Mouse (Mus musculus): Measurements from ENCODE around the gene Pld1. TPM values are rescaled to one million over a fixed set of nuclear protein-coding genes. Genes with fewer than 3 reads are reported as not detected.
A peak's percentile ranks its signal among the peaks of the same experiment; 100 is the strongest.

Gene Pld1
- polyA plus RNA-seq, 1 experiment from 2014 or later: 5.2 TPM

GRCm38 (mm10) chr3:28028456-28028855 is 90.0 kb downstream of the Pld1 start:
- ATAC-seq (ENCODE audit: low FRiP score) (no peak), DNase-seq (ENCODE audit: low spot score, missing footprints) (no peak)
- Histone ChIP-seq H3K27me3 (ENCODE audit: control insufficient read depth, insufficient read depth, low read length) (no peaks in the 10 kb centered on the region), H3K4me3 (ENCODE audit: low read depth, low read length) (no peak overlapping the region), H3K9ac (ENCODE audit: low read length) (no peak overlapping the region), H3K4me2 (no peak overlapping the region), H3K9me3 (ENCODE audit: control insufficient read depth, low read length) (no peaks in the 10 kb centered on the region), H3K4me1 (ENCODE audit: control insufficient read depth, insufficient read depth, low read length) (peaks cover 6% of the 10 kb centered on the region), H3K27ac (ENCODE audit: low read depth, low read length) (no peak overlapping the region), H3K36me3 (ENCODE audit: control insufficient read depth, insufficient read depth, low read length) (no peaks in the 10 kb centered on the region)
- WGBS: 94% methylated on average over 10 of the region's 10 CpGs

GRCm38 (mm10) chr3:28030860-28031259 is 92.4 kb downstream of the Pld1 start:
- 95% methylated on average over 5 of the region's 5 CpGs for WGBS

GRCm38 (mm10) chr3:28031643-28032243 is 93.2 kb downstream of the Pld1 start:
- 49% methylated on average over 7 of the region's 7 CpGs for WGBS
- ATAC-seq (ENCODE audit: low FRiP score) (peak; percentile 64; the same call in 1 of the 2 replicates), DNase-seq (ENCODE audit: low spot score, missing footprints) (no peak)
- Histone ChIP-seq H3K27ac (ENCODE audit: low read depth, low read length) (no peak overlapping the region), H3K4me3 (ENCODE audit: low read depth, low read length) (no peak overlapping the region), H3K27me3 (ENCODE audit: control insufficient read depth, insufficient read depth, low read length) (no peaks in the 10 kb centered on the region), H3K36me3 (ENCODE audit: control insufficient read depth, insufficient read depth, low read length) (no peaks in the 10 kb centered on the region), H3K4me2 (no peak overlapping the region), H3K4me1 (ENCODE audit: control insufficient read depth, insufficient read depth, low read length) (peaks cover 6% of the 10 kb centered on the region), H3K9ac (ENCODE audit: low read length) (0 out of 2 replicates have a peak overlapping the region, but pooled peaks have one; percentile 6), H3K9me3 (ENCODE audit: control insufficient read depth, low read length) (no peaks in the 10 kb centered on the region)

More at GRCm38 (mm10) chr3:28030860-28031259, 92.4 kb downstream of the Pld1 start:
- Histone ChIP-seq H3K4me3 (ENCODE audit: low read depth, low read length) (no peak overlapping the region), H3K4me2 (no peak overlapping the region), H3K9me3 (ENCODE audit: control insufficient read depth, low read length) (no peaks in the 10 kb centered on the region), H3K27ac (ENCODE audit: low read depth, low read length) (no peak overlapping the region), H3K36me3 (ENCODE audit: control insufficient read depth, insufficient read depth, low read length) (no peaks in the 10 kb centered on the region), H3K27me3 (ENCODE audit: control insufficient read depth, insufficient read depth, low read length) (no peaks in the 10 kb centered on the region), H3K4me1 (ENCODE audit: control insufficient read depth, insufficient read depth, low read length) (peaks cover 6% of the 10 kb centered on the region), H3K9ac (ENCODE audit: low read length) (no peak overlapping the region)
- no peak for DNase-seq (ENCODE audit: low spot score, missing footprints)
- no peak for ATAC-seq (ENCODE audit: low FRiP score)

- H3K4me2 ChIP-seq: no peak overlapping the region
- no peaks in the 10 kb centered on the region for H3K36me3 ChIP-seq (ENCODE audit: control insufficient read depth, insufficient read depth, low read length)
- H3K27ac ChIP-seq (ENCODE audit: low read depth, low read length): no peak overlapping the region
- H3K4me3 ChIP-seq (ENCODE audit: low read depth, low read length): no peak overlapping the region
- H3K9ac ChIP-seq (ENCODE audit: low read length): no peak overlapping the region
- ATAC-seq (ENCODE audit: low FRiP score) (no peak), DNase-seq (ENCODE audit: low spot score, missing footprints) (no peak)
- H3K4me1 ChIP-seq (ENCODE audit: control insufficient read depth, insufficient read depth, low read length): peaks cover 6% of the 10 kb centered on the region
- H3K27me3 ChIP-seq (ENCODE audit: control insufficient read depth, insufficient read depth, low read length): no peaks in the 10 kb centered on the region
- H3K9me3 ChIP-seq (ENCODE audit: control insufficient read depth, low read length): no peaks in the 10 kb centered on the region
- WGBS: 94% methylated on average over 3 of the region's 3 CpGs
These were observed 95.4 kb downstream of the Pld1 start for GRCm38 (mm10) chr3:28033898-28034297.

- H3K36me3 ChIP-seq (ENCODE audit: control insufficient read depth, insufficient read depth, low read length): no peaks in the 10 kb centered on the region
- WGBS: 78% methylated on average over 5 of the region's 5 CpGs
- H3K4me2 ChIP-seq: no peak overlapping the region
- H3K27ac ChIP-seq (ENCODE audit: low read depth, low read length): no peak overlapping the region
- DNase-seq (ENCODE audit: low spot score, missing footprints) (no peak), ATAC-seq (ENCODE audit: low FRiP score) (no peak)
- peaks cover 6% of the 10 kb centered on the region for H3K4me1 ChIP-seq (ENCODE audit: control insufficient read depth, insufficient read depth, low read length)
- no peaks in the 10 kb centered on the region for H3K9me3 ChIP-seq (ENCODE audit: control insufficient read depth, low read length)
- no peak overlapping the region for H3K9ac ChIP-seq (ENCODE audit: low read length)
- H3K4me3 ChIP-seq (ENCODE audit: low read depth, low read length): no peak overlapping the region
- H3K27me3 ChIP-seq (ENCODE audit: control insufficient read depth, insufficient read depth, low read length): no peaks in the 10 kb centered on the region
These were observed 96.3 kb downstream of the Pld1 start for GRCm38 (mm10) chr3:28034707-28035333.

GRCm38 (mm10) chr3:28037320-28037932 is 98.9 kb downstream of the Pld1 start:
- WGBS: 77% methylated on average over 8 of the region's 8 CpGs
- Histone ChIP-seq H3K4me3 (ENCODE audit: low read depth, low read length) (no peak overlapping the region), H3K9ac (ENCODE audit: low read length) (no peak overlapping the region), H3K27ac (ENCODE audit: low read depth, low read length) (no peak overlapping the region), H3K4me2 (no peak overlapping the region), H3K36me3 (ENCODE audit: control insufficient read depth, insufficient read depth, low read length) (no peaks in the 10 kb centered on the region), H3K4me1 (ENCODE audit: control insufficient read depth, insufficient read depth, low read length) (no peaks in the 10 kb centered on the region), H3K9me3 (ENCODE audit: control insufficient read depth, low read length) (no peaks in the 10 kb centered on the region), H3K27me3 (ENCODE audit: control insufficient read depth, insufficient read depth, low read length) (no peaks in the 10 kb centered on the region)
- ATAC-seq (ENCODE audit: low FRiP score): no peak
- DNase-seq (ENCODE audit: low spot score, missing footprints): no peak

- no peaks in the 10 kb centered on the region for H3K36me3 ChIP-seq (ENCODE audit: control insufficient read depth, insufficient read depth, low read length)
- H3K4me1 ChIP-seq (ENCODE audit: control insufficient read depth, insufficient read depth, low read length): no peaks in the 10 kb centered on the region
- no peaks in the 10 kb centered on the region for H3K9me3 ChIP-seq (ENCODE audit: control insufficient read depth, low read length)
- H3K4me2 ChIP-seq: no peak overlapping the region
- DNase-seq (ENCODE audit: low spot score, missing footprints): no peak
- H3K4me3 ChIP-seq (ENCODE audit: low read depth, low read length): no peak overlapping the region
- no peak overlapping the region for H3K9ac ChIP-seq (ENCODE audit: low read length)
- ATAC-seq (ENCODE audit: low FRiP score): no peak
- WGBS: 40% methylated on average over 2 of the region's 2 CpGs
- no peaks in the 10 kb centered on the region for H3K27me3 ChIP-seq (ENCODE audit: control insufficient read depth, insufficient read depth, low read length)
- no peak overlapping the region for H3K27ac ChIP-seq (ENCODE audit: low read depth, low read length)
These were observed 99.6 kb downstream of the Pld1 start for GRCm38 (mm10) chr3:28038106-28038505.

- 35% methylated on average over 1 of the region's 1 CpGs for WGBS
- DNase-seq (ENCODE audit: low spot score, missing footprints) (no peak), ATAC-seq (ENCODE audit: low FRiP score) (no peak)
- H3K4me3 ChIP-seq (ENCODE audit: low read depth, low read length): no peak overlapping the region
- H3K36me3 ChIP-seq (ENCODE audit: control insufficient read depth, insufficient read depth, low read length): no peaks in the 10 kb centered on the region
- H3K9me3 ChIP-seq (ENCODE audit: control insufficient read depth, low read length): no peaks in the 10 kb centered on the region
- H3K9ac ChIP-seq (ENCODE audit: low read length): no peak overlapping the region
- no peak overlapping the region for H3K27ac ChIP-seq (ENCODE audit: low read depth, low read length)
- no peaks in the 10 kb centered on the region for H3K4me1 ChIP-seq (ENCODE audit: control insufficient read depth, insufficient read depth, low read length)
- no peak overlapping the region for H3K4me2 ChIP-seq
- H3K27me3 ChIP-seq (ENCODE audit: control insufficient read depth, insufficient read depth, low read length): no peaks in the 10 kb centered on the region
These were observed 101.3 kb downstream of the Pld1 start for GRCm38 (mm10) chr3:28039760-28040159.

GRCm38 (mm10) chr3:28041236-28041635 is 102.7 kb downstream of the Pld1 start:
- H3K36me3 ChIP-seq (ENCODE audit: control insufficient read depth, insufficient read depth, low read length): no peaks in the 10 kb centered on the region
- H3K27me3 ChIP-seq (ENCODE audit: control insufficient read depth, insufficient read depth, low read length): no peaks in the 10 kb centered on the region
- H3K4me3 ChIP-seq (ENCODE audit: low read depth, low read length): no peak overlapping the region
- DNase-seq (ENCODE audit: low spot score, missing footprints): no peak
- H3K9ac ChIP-seq (ENCODE audit: low read length): no peak overlapping the region
- H3K4me1 ChIP-seq (ENCODE audit: control insufficient read depth, insufficient read depth, low read length): no peaks in the 10 kb centered on the region
- 90% methylated on average over 8 of the region's 8 CpGs for WGBS
- H3K9me3 ChIP-seq (ENCODE audit: control insufficient read depth, low read length): no peaks in the 10 kb centered on the region
- ATAC-seq (ENCODE audit: low FRiP score): no peak
- no peak overlapping the region for H3K4me2 ChIP-seq
- H3K27ac ChIP-seq (ENCODE audit: low read depth, low read length): no peak overlapping the region

Measured in midbrain, embryonic 11.5 days (tissue).